Comparison of ENCODE assay signal across 25 mouse cellular contexts in genomic region chr7:7108501-7108900, GRCm38 (mm10). TPM values are rescaled to one million over a fixed set of nuclear protein-coding genes. Genes with fewer than 3 reads are reported as not detected.
DNase-seq lines count a peak whose midpoint lies in the region; TF ChIP-seq lines count a peak whose summit lies in the region.
"Had no signal": no experiment of that assay in that cellular context is flagged by ENCODE, and none has a peak within 500 bp of the region (broad histone marks: within the 10 kb centered on the region; RNA-seq: fewer than 3 reads in every experiment).

No protein-coding gene starts in this region.

- no peak for TF ChIP-seq POLR2A in testis, adult 2 months (IDR thresholded peaks at IDR 0.05; ENCODE audit: control insufficient read depth, low read depth, low read length)

- no peak overlapping the region for H3K27ac ChIP-seq in testis, adult 2 months (ENCODE audit: control insufficient read depth, insufficient read depth, low read depth, low read length)
- no peak overlapping the region for H3K27ac ChIP-seq in ES-E14 (ENCODE audit: insufficient read depth, low read depth, low read length, poor library complexity, severe bottlenecking)
- H3K27ac ChIP-seq: embryonic facial prominence, embryonic 12.5 days; embryonic facial prominence, embryonic 15.5 days; gastrocnemius, adult 2 months; heart, adult 2 months; heart, embryonic 10.5 days; heart, embryonic 13.5 days; hindbrain, embryonic 12.5 days; hindbrain, embryonic 15.5 days had no signal

- peak overlapping the region; percentile 35; the same call in 1 of the 2 replicates for H3K9ac ChIP-seq in ES-E14 (ENCODE audit: insufficient read depth, low read depth, low read length, poor library complexity, severe bottlenecking)
- H3K9ac ChIP-seq: embryonic facial prominence, embryonic 12.5 days; embryonic facial prominence, embryonic 15.5 days; forebrain, postnatal 0 days; heart, embryonic 13.5 days; hindbrain, embryonic 12.5 days; hindbrain, embryonic 15.5 days had no signal

- in situ Hi-C loops in ES-E14 (cut with MboI; ENCODE audit: low sequenced_read_pairs in 2 of 2, unreplicated experiment in 2 of 2): loop anchor here (10.0 to 25.0 kb wide), 2 partner anchors 54 to 104 kb away; partner anchors contain the start of gene Zfp772 (in 1 of the 2)

- H3K36me3 ChIP-seq in testis, adult 2 months (ENCODE audit: control insufficient read depth, insufficient read depth, low read length): no peaks in the 10 kb centered on the region
- no peaks in the 10 kb centered on the region for H3K36me3 ChIP-seq in ES-E14 (ENCODE audit: control insufficient read depth, insufficient read depth, low read length, poor library complexity, severe bottlenecking)
- H3K36me3 ChIP-seq: embryonic facial prominence, embryonic 12.5 days; heart, embryonic 10.5 days had no signal

- H3K4me1 ChIP-seq in testis, adult 2 months (ENCODE audit: control insufficient read depth, insufficient read depth, low read length): peaks cover 2% of the 10 kb centered on the region; the same call in 1 of the 2 replicates
- no peaks in the 10 kb centered on the region for H3K4me1 ChIP-seq in ES-E14 (ENCODE audit: control insufficient read depth in 2 of 2, insufficient read depth in 2 of 2, low read length in 2 of 2, poor library complexity in 1 of 2)
- H3K4me1 ChIP-seq: embryonic facial prominence, embryonic 12.5 days; embryonic facial prominence, embryonic 15.5 days; heart, embryonic 10.5 days; heart, embryonic 13.5 days; hindbrain, embryonic 12.5 days; hindbrain, embryonic 15.5 days had no signal

- H3K9me3 ChIP-seq in ES-E14 (ENCODE audit: control insufficient read depth, insufficient read depth, low read depth, low read length): no peaks in the 10 kb centered on the region
- H3K9me3 ChIP-seq: embryonic facial prominence, embryonic 12.5 days; embryonic facial prominence, embryonic 15.5 days; hindbrain, embryonic 15.5 days had no signal

- TF ChIP-seq CTCF in testis, adult 2 months (IDR thresholded peaks at IDR 0.05; ENCODE audit: control insufficient read depth, insufficient read depth, insufficient replicate concordance, low read depth, low read length): no peak

- H3K4me3 ChIP-seq in testis, adult 2 months (ENCODE audit: control insufficient read depth, low read depth, low read length): peak overlapping the region; percentile 76
- H3K4me3 ChIP-seq in ES-E14 (ENCODE audit: insufficient read depth in 1 of 2, low read depth in 1 of 2, low read length in 2 of 2, poor library complexity in 1 of 2, severe bottlenecking in 1 of 2): peak overlapping the region; percentile 53 to 63
- H3K4me3 ChIP-seq: embryonic facial prominence, embryonic 12.5 days; embryonic facial prominence, embryonic 15.5 days; gastrocnemius, adult 2 months; heart, adult 2 months; heart, embryonic 10.5 days; heart, embryonic 13.5 days; hindbrain, embryonic 12.5 days; hindbrain, embryonic 15.5 days had no signal

- no peaks in the 10 kb centered on the region for H3K27me3 ChIP-seq in testis, adult 2 months (ENCODE audit: control insufficient read depth, insufficient read depth, low read length)
- H3K27me3 ChIP-seq: CH12.LX; embryonic facial prominence, embryonic 12.5 days; embryonic facial prominence, embryonic 15.5 days; heart, embryonic 13.5 days; hindbrain, embryonic 12.5 days; hindbrain, embryonic 15.5 days had no signal

- no peak for DNase-seq in testis, postnatal 10 days (ENCODE audit: low spot score)
- DNase-seq in ES-E14 (ENCODE audit: low read depth, low spot score) (no peak), ZHBTc4 (ENCODE audit: low read depth, low spot score) (peak; percentile 68)
- DNase-seq in gastrocnemius, adult 8-10 months (ENCODE audit: low spot score in 2 of 2): no peak
- no peak for DNase-seq in spleen, postnatal 14 days (ENCODE audit: low spot score in 2 of 2)
- DNase-seq: adrenal gland, adult 2 months; adrenal gland, postnatal 14 days; B cell, adult 2 months; cerebellum, adult 11 months; cerebellum, adult 2 months; cerebellum, adult 9-11 months; cerebellum, postnatal 25 days; forebrain, postnatal 0 days; gastrocnemius, adult 2 months; gastrocnemius, postnatal 25 days; heart, adult 2 months; heart, postnatal 14 days had no signal

TF ChIP-seq in ES-E14, 5 proteins besides CTCF, POLR2A, EP300 and RAD21:
- TF ChIP-seq ZC3H11A (IDR thresholded peaks at IDR 0.05; ENCODE audit: borderline replicate concordance, low read depth, low read length): no peak
- no peak for TF ChIP-seq HCFC1 (IDR thresholded peaks at IDR 0.05; ENCODE audit: borderline replicate concordance, insufficient read depth, low read length)
- no peak for TF ChIP-seq ZNF384 (IDR thresholded peaks at IDR 0.05; ENCODE audit: low read depth, low read length)
- TF ChIP-seq MAFK (IDR thresholded peaks at IDR 0.05; ENCODE audit: insufficient read depth, low read depth, low read length): no peak
- no peak for TF ChIP-seq CHD2 (IDR thresholded peaks at IDR 0.05; ENCODE audit: low read depth, low read length)

RNA-seq across cellular contexts. Expression of gene Zfp954, which starts 12.8 kb away (rescaled TPM):
- polyA plus RNA-seq in testis, adult 2 months (2012; rRNA removed): 1.4 TPM in 2 replicates
- 9.0 and 10.3 TPM in 2 replicates for total RNA-seq in ES-E14 (2012; rRNA removed)
- total RNA-seq in gastrocnemius, adult 8-10 months (2022): 1 to 10 TPM; 3.1 to 4.8 (median 3.5) TPM

RNA-seq across cellular contexts. Expression of gene Zfp773, which starts 28.1 kb away (rescaled TPM):
- polyA plus RNA-seq in testis, adult 2 months (2012; rRNA removed): 0.06 and 0.10 TPM in 2 replicates
- 3.6 and 5.9 TPM in 2 replicates for total RNA-seq in ES-E14 (2012; rRNA removed)
- total RNA-seq in gastrocnemius, adult 8-10 months (2022): 1 to 10 TPM in 2 of 4 experiments, under 1 TPM in 2; 0.65 to 2.0 (median 1.0) TPM
